Mouse (Mus musculus) gastrocnemius, postnatal 25 days (tissue): Measurements from ENCODE around the gene Prrx1. TPM values are rescaled to one million over a fixed set of nuclear protein-coding genes. Genes with fewer than 3 reads are reported as not detected.

Source experiments
- DNase-seq: peaks from one replicate; pipeline ENCODE4 v3.0.0; 2022
- long read RNA-seq, 2 experiments: library from polyadenylated mRNA; stranded (forward); transcript quantifications; one replicate each; pipeline ENCODE4 v2.0.0; 2021
- total RNA-seq, 2 experiments: library from RNA; stranded (reverse); gene quantifications; 1 replicate in 1 of 2; 2 replicates in 1 of 2; pipeline ENCODE4 v1.2.3; 2021

Gene Prrx1
- 10 to 100 TPM; 35.5 to 43.2 TPM for total RNA-seq
- long read RNA-seq, experiment 1, full-length matches to known transcripts, result 13 of 17 reads
- long read RNA-seq, experiment 1, partial matches to known transcripts, result 0 of 17 reads
- long read RNA-seq, experiment 1, other reads (novel, unspliced or antisense), result 4 of 17 reads
- long read RNA-seq, experiment 2, full-length matches to known transcripts, result 22 of 32 reads
- long read RNA-seq, experiment 2, partial matches to known transcripts, result 1 of 32 reads
- long read RNA-seq, experiment 2, other reads (novel, unspliced or antisense), result 9 of 32 reads

GRCm38 (mm10) chr1:163313101-163313773, at the start of gene Prrx1:
TSS of gene Prrx1 (minus strand) at chr1:163313710.
- DNase-seq, result no peak

- peak; percentile 20 for DNase-seq
Observed at GRCm38 (mm10) chr1:163362202-163362601, 48.7 kb upstream of the Prrx1 start.

GRCm38 (mm10) chr1:163361376-163361775, 47.9 kb upstream of the Prrx1 start:
- DNase-seq, result no peak

GRCm38 (mm10) chr1:163360796-163361195, 47.3 kb upstream of the Prrx1 start:
- DNase-seq, result no peak

GRCm38 (mm10) chr1:163359521-163359920, 46.0 kb upstream of the Prrx1 start:
- no peak for DNase-seq

DNA sequence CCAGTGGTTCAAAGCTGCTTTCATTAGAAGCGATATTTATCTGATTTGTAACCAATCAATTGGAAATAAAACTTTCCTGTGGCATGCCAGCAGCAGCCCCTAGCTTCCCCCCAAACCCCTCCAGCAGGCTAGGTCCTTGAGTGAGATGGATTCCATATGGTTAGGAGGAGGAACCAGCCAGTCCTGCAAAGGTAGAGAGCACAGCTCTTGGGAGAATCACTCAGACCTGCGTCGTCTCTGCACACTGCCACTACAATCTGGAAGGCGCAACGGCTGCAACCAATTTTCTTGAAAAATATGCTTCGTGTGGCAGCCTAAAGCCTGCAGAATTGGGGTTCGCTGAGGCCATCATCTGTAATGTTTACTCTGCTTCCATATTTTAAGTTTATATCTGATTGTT, 44.7 kb upstream of the Prrx1 start:
- DNase-seq, result no peak

DNA sequence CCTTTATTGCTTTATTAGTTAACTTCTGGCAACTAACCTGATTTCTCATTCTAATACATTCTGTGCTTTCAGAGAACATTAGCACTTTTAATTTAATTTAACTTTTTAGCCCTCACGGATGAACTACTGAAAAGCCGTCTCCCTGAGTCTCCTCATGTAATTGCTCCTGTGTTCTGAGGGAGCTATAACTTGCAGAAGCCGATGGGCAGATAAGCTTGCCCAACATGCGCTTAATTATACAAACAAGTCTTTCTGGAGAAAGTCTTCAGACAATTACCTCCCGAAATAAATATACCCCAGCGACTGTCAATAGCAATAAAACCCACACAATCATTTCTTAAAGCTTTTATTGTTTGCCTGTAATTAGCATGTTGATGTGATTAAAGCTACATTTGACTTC, 44.2 kb upstream of the Prrx1 start:
- no peak for DNase-seq

DNA sequence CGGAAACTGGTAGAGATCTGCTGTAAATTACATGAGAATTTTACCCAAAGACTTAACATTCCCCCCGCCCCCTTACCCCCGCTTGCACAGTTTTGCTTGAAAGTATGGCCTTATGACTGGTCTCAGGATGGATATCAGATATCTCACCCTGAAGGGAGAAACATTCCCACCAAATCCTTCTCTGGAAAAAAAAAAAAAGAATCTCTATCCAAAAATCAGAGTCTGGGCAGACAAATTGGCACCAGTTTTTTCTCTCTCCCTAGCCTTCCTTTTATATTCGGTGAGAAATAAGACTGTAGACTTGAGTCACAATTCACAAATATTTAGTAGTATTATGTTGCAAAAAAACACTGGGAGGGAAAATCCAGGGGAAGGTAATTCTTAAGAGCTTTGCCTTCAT, 42.7 kb upstream of the Prrx1 start:
- no peak for DNase-seq

- no peak for DNase-seq
Observed at GRCm38 (mm10) chr1:163355626-163356156, 42.2 kb upstream of the Prrx1 start.

GRCm38 (mm10) chr1:163350988-163351387, 37.5 kb upstream of the Prrx1 start:
- DNase-seq, result no peak

DNA sequence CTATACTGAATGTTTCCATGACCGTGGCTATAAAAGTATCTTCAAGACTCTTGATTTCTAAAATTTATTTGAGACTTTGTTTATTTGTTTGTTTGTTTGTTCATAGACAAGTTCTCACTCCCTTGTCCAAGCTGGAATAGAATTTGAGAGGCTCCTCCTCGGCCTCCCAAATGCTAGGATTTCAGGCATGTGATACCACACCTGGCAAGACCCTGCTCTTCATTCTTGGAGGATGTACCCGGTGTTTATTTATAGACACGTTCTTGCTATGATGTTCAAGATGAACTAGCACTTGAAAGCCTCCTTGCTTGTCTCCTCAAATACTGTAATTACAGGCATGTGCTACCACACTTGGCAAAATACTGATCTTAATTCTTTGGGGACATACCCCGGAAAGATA, 32.0 kb upstream of the Prrx1 start:
- peak; percentile 34 for DNase-seq

DNA sequence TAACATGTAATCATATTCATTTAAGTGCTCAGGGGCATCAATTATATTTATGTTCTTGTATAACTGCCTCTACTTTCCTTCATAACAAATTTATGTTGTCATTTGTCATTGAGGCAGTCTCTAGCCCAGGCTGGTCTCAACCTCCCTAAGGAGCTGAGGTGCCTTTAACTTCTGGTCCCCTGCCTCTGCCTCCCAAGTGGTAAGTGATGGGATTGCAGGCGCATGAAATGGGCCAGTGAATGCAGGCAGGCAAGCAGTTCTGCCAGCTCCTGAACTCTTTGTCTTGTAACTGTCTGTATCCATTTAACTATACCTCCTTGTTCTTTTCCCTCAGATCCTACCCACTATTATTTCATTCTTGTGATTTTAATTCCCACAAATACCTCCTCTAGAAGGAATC, 31.4 kb upstream of the Prrx1 start:
- DNase-seq, result no peak

GRCm38 (mm10) chr1:163339219-163339561, 25.7 kb upstream of the Prrx1 start:
- DNase-seq, result no peak

- DNase-seq, result peak; percentile 80
Observed at GRCm38 (mm10) chr1:163338525-163339218, 25.2 kb upstream of the Prrx1 start.

DNA sequence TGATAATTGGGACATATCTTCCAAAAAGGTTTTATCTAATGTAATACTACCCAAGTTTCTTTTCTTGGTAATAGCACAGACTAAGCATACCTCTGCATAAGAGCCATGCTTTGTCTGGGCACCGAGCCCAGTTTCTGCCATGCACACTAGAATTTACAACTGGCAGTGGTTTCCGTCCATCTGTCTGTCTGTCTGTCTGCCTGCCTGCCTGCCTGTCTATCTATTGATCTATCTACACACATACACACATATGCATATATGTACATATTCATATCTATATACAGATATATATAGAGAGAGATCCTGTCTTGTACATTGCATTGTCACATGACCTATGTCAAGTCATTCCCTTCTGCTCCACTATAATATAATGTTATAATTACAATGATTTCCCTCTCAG, 24.3 kb upstream of the Prrx1 start:
- peak; percentile 11 for DNase-seq

DNA sequence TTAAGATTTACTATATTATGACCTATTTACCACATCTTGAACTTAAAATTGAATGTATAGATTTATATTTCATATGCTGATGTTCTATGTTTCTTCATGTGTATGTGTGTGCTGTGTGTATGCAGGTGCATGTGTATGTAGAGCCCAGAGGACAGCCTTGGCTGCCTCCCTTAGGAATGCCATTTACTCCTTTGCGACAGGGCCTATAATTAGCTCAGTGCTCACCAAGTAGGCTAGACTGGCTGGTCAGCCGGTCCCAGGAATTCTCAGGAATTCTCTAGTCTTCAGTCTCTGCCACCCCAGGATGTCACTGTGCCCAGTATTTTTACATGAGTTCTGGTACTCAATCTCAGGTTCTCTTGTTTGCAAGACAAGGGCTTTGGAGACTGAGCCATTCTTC, 13.8 kb upstream of the Prrx1 start:
- no peak for DNase-seq

GRCm38 (mm10) chr1:163319669-163320571, 6.4 kb upstream of the Prrx1 start:
- DNase-seq, result no peak

DNA sequence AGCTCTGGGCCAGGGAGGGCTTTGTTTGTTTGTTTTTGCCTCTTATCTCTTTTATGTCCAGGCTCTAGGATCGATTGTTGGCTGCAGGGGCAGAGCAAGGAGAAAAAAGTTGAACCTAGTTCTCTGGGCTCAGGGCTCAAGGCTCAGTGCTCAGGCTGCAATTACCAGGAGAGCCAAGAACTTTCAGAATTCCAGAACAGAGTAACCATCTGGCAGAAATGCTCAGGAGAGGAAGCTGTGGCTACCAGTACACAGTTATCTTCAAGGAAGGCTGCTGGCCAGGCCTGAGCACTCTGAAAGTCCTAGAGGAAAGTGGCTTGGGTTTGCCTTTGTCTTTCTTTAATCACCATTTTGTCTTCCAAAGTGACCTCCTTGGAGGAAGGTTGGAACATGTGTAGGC, 3.4 kb upstream of the Prrx1 start:
- DNase-seq, result no peak

- DNase-seq, result no peak
Observed at GRCm38 (mm10) chr1:163314829-163315301, 1.4 kb upstream of the Prrx1 start.

GRCm38 (mm10) chr1:163313921-163314725, 613 bp upstream of the Prrx1 start:
- DNase-seq, result no peak
